Mouse (Mus musculus) ES-Bruce4 (cell line): ENCODE results near the gene Spock3.

ENCODE experiments used
- CTCF ChIP-seq: IDR thresholded peaks from one replicate; pipeline ENCODE4 v1.8.1; 2011; ENCODE audit warnings: low read depth, low read length
- EP300 ChIP-seq: IDR thresholded peaks from 2 replicates; pipeline ENCODE4 v1.6.1; 2011; ENCODE audit warnings: low read depth, low read length; ENCODE audit not compliant: insufficient read depth
- POLR2A ChIP-seq: IDR thresholded peaks from one replicate; pipeline ENCODE4 v1.8.1; 2011; ENCODE audit warnings: low read length; ENCODE audit not compliant: insufficient read depth

GRCm38 (mm10) chr8:63135406-63135805, 184.6 kb downstream of the Spock3 start:
- TF ChIP-seq CTCF (no peak), POLR2A (no peak), EP300 (no peak)
